Mouse (Mus musculus) liver, embryonic 14.5 days (tissue): ENCODE results near the gene St8sia1.

Experiments used
- CTCF ChIP-seq: IDR thresholded peaks from 2 replicates; pipeline ENCODE4 v1.5.1; 2016; ENCODE audit warnings: antibody characterized with exemption, low read depth, control low read depth
- EP300 ChIP-seq: IDR thresholded peaks from 2 replicates; pipeline ENCODE4 v1.6.1; 2016; ENCODE audit warnings: antibody characterized with exemption, low read depth

GRCm38 (mm10) chr6:142844061-142844460, 120.2 kb downstream of the St8sia1 start:
- TF ChIP-seq CTCF = no peak
- no peak for TF ChIP-seq EP300
